Mouse (Mus musculus) C2C12 (cell line): ENCODE data around the gene Rab5c.

ENCODE experiments used
- CEBPB ChIP-seq: IDR thresholded peaks from one replicate; pipeline ENCODE4 v1.6.1; 2011; ENCODE audit warnings: low read depth, mild to moderate bottlenecking, control low read depth, moderate library complexity
- CTCF ChIP-seq: IDR thresholded peaks from one replicate; pipeline ENCODE4 v1.5.1; 2011; ENCODE audit not compliant: control insufficient read depth, insufficient read depth, insufficient read length
- FOSL1 ChIP-seq: IDR thresholded peaks from one replicate; pipeline ENCODE4 v1.8.0; 2011; ENCODE audit warnings: mild to moderate bottlenecking, low read length; ENCODE audit not compliant: poor library complexity, insufficient read depth, severe bottlenecking
- MAX ChIP-seq: IDR thresholded peaks from one replicate; pipeline ENCODE4 v1.6.1; 2011; ENCODE audit warnings: mild to moderate bottlenecking, control low read depth
- MYOD1 ChIP-seq: IDR thresholded peaks from one replicate; pipeline ENCODE4 v1.6.1; 2011; ENCODE audit warnings: low read depth; ENCODE audit not compliant: control insufficient read depth, insufficient read length
- MYOG ChIP-seq: IDR thresholded peaks from one replicate; pipeline ENCODE4 v1.6.1; 2011; ENCODE audit not compliant: control insufficient read depth, insufficient read length; ENCODE audit errors: extremely low read depth
- USF1 ChIP-seq: IDR thresholded peaks from one replicate; pipeline ENCODE4 v1.6.1; 2011; ENCODE audit warnings: low read depth, mild to moderate bottlenecking, control low read depth, moderate library complexity

DNA sequence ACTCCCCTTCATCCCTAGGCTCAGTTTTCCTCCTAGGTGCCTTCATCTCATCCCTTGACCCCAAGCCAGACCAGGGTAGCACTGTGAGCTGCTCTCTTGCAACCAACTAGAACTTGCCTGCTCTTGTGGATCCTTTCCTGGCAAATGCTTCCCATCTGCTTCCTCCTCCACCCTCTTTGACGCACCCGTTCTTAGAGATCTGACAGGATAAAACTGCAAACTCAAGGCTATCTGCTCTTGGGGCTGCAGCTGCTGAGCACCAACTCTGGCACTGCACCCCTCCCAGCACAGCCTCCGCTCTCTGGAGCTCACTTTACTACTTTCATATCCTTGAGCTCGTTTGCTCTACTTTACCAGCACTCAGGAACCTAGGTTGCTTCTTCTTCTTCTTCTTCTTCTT, 10.6 kb upstream of the Rab5c start:
- TF ChIP-seq USF1 (no peak), CTCF (no peak), CEBPB (no peak), MAX (no peak), MYOD1 (no peak), MYOG (no peak), FOSL1 (no peak)
